Mouse (Mus musculus) heart, adult 11 months (tissue): Measurements from ENCODE around the gene Defb35.
A peak's percentile ranks its signal among the peaks of the same experiment; 100 is the strongest.
"Not testable (repeated sequence)": the region's sequence is repeated elsewhere in the genome, so short reads cannot be mapped to it uniquely, and the experiment has no call there.

Source experiments
- DNase-seq: peaks from one replicate; pipeline ENCODE4 v3.0.0; 2022

Defb35 gene

GRCm38 (mm10) chr8:21938052-21938451 lies at the start of gene Defb35:
TSS of gene Defb35 (plus strand) at chr8:21938352.
- DNase-seq: not testable (repeated sequence)

- not testable (repeated sequence) for DNase-seq
Observed at GRCm38 (mm10) chr8:21906290-21906689, 31.9 kb upstream of the Defb35 start, which contains the start of gene Defb11. TSS of gene Defb11 (minus strand) at chr8:21906412.

- DNase-seq: no peak
Observed at GRCm38 (mm10) chr8:21911931-21912330, 26.2 kb upstream of the Defb35 start.

GRCm38 (mm10) chr8:21912554-21912953 lies 25.6 kb upstream of the Defb35 start:
- no peak for DNase-seq

- DNase-seq: no peak
Observed at GRCm38 (mm10) chr8:21915625-21916024, 22.5 kb upstream of the Defb35 start.

- not testable (repeated sequence) for DNase-seq
Observed at GRCm38 (mm10) chr8:21930754-21931153, 7.4 kb upstream of the Defb35 start.

GRCm38 (mm10) chr8:21932610-21933009 lies 5.5 kb upstream of the Defb35 start, which contains the start of gene Defb15:
TSS of gene Defb15 (minus strand) at chr8:21932710.
- no peak for DNase-seq

- no peak for DNase-seq
Observed at GRCm38 (mm10) chr8:21946462-21946861, 8.3 kb downstream of the Defb35 start, which contains the start of gene Defb13. TSS of gene Defb13 (plus strand) at chr8:21946762.

GRCm38 (mm10) chr8:21947311-21948017 lies 9.3 kb downstream of the Defb35 start:
- DNase-seq: peak; percentile 63

- peak; percentile 15 for DNase-seq
Observed at GRCm38 (mm10) chr8:21955321-21955720, 17.2 kb downstream of the Defb35 start.

- DNase-seq: peak; percentile 69
Observed at GRCm38 (mm10) chr8:21956336-21956735, 18.2 kb downstream of the Defb35 start.

- peak; percentile 42 for DNase-seq
Observed at GRCm38 (mm10) chr8:21958414-21958813, 20.3 kb downstream of the Defb35 start, which contains the start of gene Fam90a1a. TSS of gene Fam90a1a (plus strand) at chr8:21958714.

GRCm38 (mm10) chr8:21966646-21967045 lies 28.5 kb downstream of the Defb35 start:
- DNase-seq: peak; percentile 13

GRCm38 (mm10) chr8:21969475-21969874 lies 31.3 kb downstream of the Defb35 start, which contains the start of gene Ccdc70:
TSS of gene Ccdc70 (plus strand) at chr8:21969775.
- DNase-seq: peak; percentile 71

- DNase-seq: no peak
Observed at GRCm38 (mm10) chr8:21978193-21978592, 40.0 kb downstream of the Defb35 start.

- no peak for DNase-seq
Observed at GRCm38 (mm10) chr8:21981664-21982337, 43.6 kb downstream of the Defb35 start.
